ENCODE assay signal across 19 mouse cellular contexts in the genomic region with DNA sequence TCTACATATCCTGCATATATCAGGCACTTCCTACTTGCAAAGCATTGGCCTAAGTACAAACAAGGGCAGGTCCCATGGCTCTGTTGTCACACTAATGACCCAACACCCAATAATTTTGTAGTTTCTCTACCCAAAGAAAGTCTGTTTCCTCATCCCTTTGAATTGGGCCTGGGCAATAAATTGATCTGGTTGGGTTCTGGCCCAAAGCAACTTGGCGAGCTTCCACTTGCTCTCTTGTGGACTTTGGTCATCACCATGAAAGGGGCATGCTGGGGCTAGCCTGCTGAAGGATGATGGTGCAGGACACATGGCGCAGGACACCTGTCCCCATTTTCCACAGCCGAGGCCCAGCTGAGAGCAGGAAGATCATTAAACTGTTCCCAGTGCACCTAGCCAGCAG.
A peak's percentile ranks its signal among the peaks of the same experiment; 100 is the strongest.
DNase-seq lines count a peak whose midpoint lies in the region; ATAC-seq lines count a peak whose summit lies in the region.
"Had no signal": no experiment of that assay in that cellular context is flagged by ENCODE, and none has a peak within 500 bp of the region (broad histone marks: within the 10 kb centered on the region; RNA-seq: fewer than 3 reads in every experiment).

No protein-coding gene starts in this region.

- WGBS in forebrain, embryonic 13.5 days = 88% methylated on average over 3 of the region's 3 CpGs
- WGBS in hindbrain, embryonic 16.5 days = 64% methylated on average over 3 of the region's 3 CpGs
- WGBS in neural tube, embryonic 13.5 days = 87% methylated on average over 3 of the region's 3 CpGs

- H3K36me3 ChIP-seq in forebrain, embryonic 13.5 days (ENCODE audit: poor library complexity, severe bottlenecking) = no peaks in the 10 kb centered on the region
- H3K36me3 ChIP-seq in hindbrain, embryonic 16.5 days (ENCODE audit: control insufficient read depth, insufficient read depth, low read length) = no peaks in the 10 kb centered on the region
- no peaks in the 10 kb centered on the region for H3K36me3 ChIP-seq in neural tube, embryonic 13.5 days
- H3K36me3 ChIP-seq: stomach, embryonic 15.5 days had no signal

- peak; percentile 57 for DNase-seq in kidney, adult 9 months
- no peak for DNase-seq in kidney, postnatal 14 days
- no peak for DNase-seq in right cerebral cortex, adult 18-20 months
- DNase-seq in cerebellum, postnatal 4 days (ENCODE audit: low spot score in 2 of 2) = no peak
- DNase-seq: adrenal gland, postnatal 10 days; B cell, adult 2 months; cerebellum, postnatal 14 days; gastrocnemius, postnatal 25 days; heart, postnatal 4 days; lung, postnatal 10 days; thymus, postnatal 36 days had no signal

- H3K27ac ChIP-seq in forebrain, embryonic 13.5 days = peak overlapping the region; percentile 96
- peak overlapping the region; percentile 26 for H3K27ac ChIP-seq in hindbrain, embryonic 16.5 days (ENCODE audit: low read depth, low read length)
- peak overlapping the region; percentile 90 for H3K27ac ChIP-seq in neural tube, embryonic 13.5 days (replicated peaks)
- H3K27ac ChIP-seq: embryonic facial prominence, embryonic 13.5 days; stomach, embryonic 15.5 days had no signal

- H3K4me3 ChIP-seq in forebrain, embryonic 13.5 days = no peak overlapping the region
- no peak overlapping the region for H3K4me3 ChIP-seq in hindbrain, embryonic 16.5 days (ENCODE audit: low read length)
- no peak overlapping the region for H3K4me3 ChIP-seq in neural tube, embryonic 13.5 days
- H3K4me3 ChIP-seq: embryonic facial prominence, embryonic 13.5 days; heart, embryonic 10.5 days; limb, embryonic 15.5 days; stomach, embryonic 15.5 days had no signal

- no peak overlapping the region for H3K4me2 ChIP-seq in forebrain, embryonic 13.5 days
- H3K4me2 ChIP-seq in hindbrain, embryonic 16.5 days (ENCODE audit: low read length) = no peak overlapping the region
- no peak overlapping the region for H3K4me2 ChIP-seq in neural tube, embryonic 13.5 days
- H3K4me2 ChIP-seq: embryonic facial prominence, embryonic 13.5 days; limb, embryonic 15.5 days; stomach, embryonic 15.5 days had no signal

- H3K4me1 ChIP-seq in forebrain, embryonic 13.5 days = peaks cover 94% of the 10 kb centered on the region
- peaks cover 48% of the 10 kb centered on the region for H3K4me1 ChIP-seq in hindbrain, embryonic 16.5 days (ENCODE audit: control insufficient read depth, insufficient read depth, low read depth, low read length)
- H3K4me1 ChIP-seq in neural tube, embryonic 13.5 days (replicated peaks) = peaks cover 91% of the 10 kb centered on the region

- H3K27me3 ChIP-seq in forebrain, embryonic 13.5 days = no peaks in the 10 kb centered on the region
- H3K27me3 ChIP-seq in hindbrain, embryonic 16.5 days (replicated peaks; ENCODE audit: control insufficient read depth, insufficient read depth, low read length) = no peaks in the 10 kb centered on the region
- no peaks in the 10 kb centered on the region for H3K27me3 ChIP-seq in neural tube, embryonic 13.5 days
- H3K27me3 ChIP-seq: embryonic facial prominence, embryonic 13.5 days; limb, embryonic 15.5 days; stomach, embryonic 15.5 days had no signal

- no peaks in the 10 kb centered on the region for H3K9me3 ChIP-seq in forebrain, embryonic 13.5 days (replicated peaks)
- no peaks in the 10 kb centered on the region for H3K9me3 ChIP-seq in hindbrain, embryonic 16.5 days (ENCODE audit: control insufficient read depth, low read length)
- H3K9me3 ChIP-seq in neural tube, embryonic 13.5 days = no peaks in the 10 kb centered on the region
- H3K9me3 ChIP-seq: embryonic facial prominence, embryonic 13.5 days; G1E; heart, embryonic 10.5 days; limb, embryonic 15.5 days; stomach, embryonic 15.5 days had no signal

- ATAC-seq in forebrain, embryonic 13.5 days = no peak
- ATAC-seq in hindbrain, embryonic 16.5 days = no peak
- ATAC-seq in neural tube, embryonic 13.5 days (ENCODE audit: low read depth) = no peak

- H3K9ac ChIP-seq in forebrain, embryonic 13.5 days = no peak overlapping the region
- H3K9ac ChIP-seq in hindbrain, embryonic 16.5 days (ENCODE audit: low read depth, low read length) = no peak overlapping the region
- H3K9ac ChIP-seq in neural tube, embryonic 13.5 days = no peak overlapping the region
- H3K9ac ChIP-seq: embryonic facial prominence, embryonic 13.5 days; limb, embryonic 15.5 days; stomach, embryonic 15.5 days had no signal

Comparison
In these comparisons a context has a peak if more than half of its experiments do, and no peak if none do; other contexts are left out.
1. H3K27ac ChIP-seq: peak in every context shown above with its lines; median percentile 96 in forebrain, embryonic 13.5 days; 90 in neural tube, embryonic 13.5 days; 26 in hindbrain, embryonic 16.5 days.